Mouse (Mus musculus): ENCODE measurements around the gene Olfr1418. TPM values are rescaled to one million over a fixed set of nuclear protein-coding genes. Genes with fewer than 3 reads are reported as not detected.

Olfr1418 gene
- polyA plus RNA-seq, 1 experiment from 2014 or later, result not detected

- Histone ChIP-seq H3K4me3 (replicated peaks; ENCODE audit: low read depth, low read length) (no peak overlapping the region), H3K27ac (0 out of 2 replicates have a peak overlapping the region, but pooled peaks have one; percentile 73), H3K9ac (ENCODE audit: low read depth, low read length) (no peak overlapping the region), H3K9me3 (replicated peaks; ENCODE audit: low read length) (no peaks in the 10 kb centered on the region), H3K27me3 (ENCODE audit: insufficient read depth, low read length) (no peaks in the 10 kb centered on the region), H3K4me2 (ENCODE audit: low read length) (no peak overlapping the region), H3K36me3 (ENCODE audit: insufficient read depth, low read length) (no peaks in the 10 kb centered on the region), H3K4me1 (replicated peaks; ENCODE audit: insufficient read depth, low read length) (peaks cover 4% of the 10 kb centered on the region; the same call in 1 of the 2 replicates)
- no peak for DNase-seq (ENCODE audit: low spot score)
- 64% methylated on average over 4 of the region's 4 CpGs for WGBS
- no peak for TF ChIP-seq CTCF (IDR thresholded peaks at IDR 0.05; ENCODE audit: low read depth)
- ATAC-seq (replicated peaks; ENCODE audit: low FRiP score, low read depth), result no peak
Observed at GRCm38 (mm10) chr19:11813136-11813535, 47.7 kb downstream of the Olfr1418 start.

GRCm38 (mm10) chr19:11811688-11812365, 49.0 kb downstream of the Olfr1418 start:
- H3K9me3 ChIP-seq (replicated peaks; ENCODE audit: low read length), result no peaks in the 10 kb centered on the region
- H3K4me2 ChIP-seq (ENCODE audit: low read length), result peak overlapping the region; percentile 23; the same call in 1 of the 2 replicates
- peak; percentile 83 for ATAC-seq (replicated peaks; ENCODE audit: low FRiP score, low read depth)
- H3K4me3 ChIP-seq (replicated peaks; ENCODE audit: low read depth, low read length), result no peak overlapping the region
- TF ChIP-seq CTCF (IDR thresholded peaks at IDR 0.05; ENCODE audit: low read depth), result no peak
- 44% methylated on average over 5 of the region's 5 CpGs for WGBS
- peak overlapping the region; percentile 15; the same call in 1 of the 2 replicates for H3K27ac ChIP-seq
- DNase-seq (ENCODE audit: low spot score), result peak; percentile 83
- no peaks in the 10 kb centered on the region for H3K27me3 ChIP-seq (ENCODE audit: insufficient read depth, low read length)
- no peaks in the 10 kb centered on the region for H3K36me3 ChIP-seq (ENCODE audit: insufficient read depth, low read length)
- H3K4me1 ChIP-seq (replicated peaks; ENCODE audit: insufficient read depth, low read length), result peaks cover 4% of the 10 kb centered on the region; the same call in 1 of the 2 replicates
- no peak overlapping the region for H3K9ac ChIP-seq (ENCODE audit: low read depth, low read length)

GRCm38 (mm10) chr19:11810856-11811255, 50.0 kb downstream of the Olfr1418 start:
- Histone ChIP-seq H3K36me3 (ENCODE audit: insufficient read depth, low read length) (no peaks in the 10 kb centered on the region), H3K9me3 (replicated peaks; ENCODE audit: low read length) (no peaks in the 10 kb centered on the region), H3K27ac (no peak overlapping the region), H3K9ac (ENCODE audit: low read depth, low read length) (no peak overlapping the region), H3K4me3 (replicated peaks; ENCODE audit: low read depth, low read length) (no peak overlapping the region), H3K27me3 (ENCODE audit: insufficient read depth, low read length) (no peaks in the 10 kb centered on the region), H3K4me2 (ENCODE audit: low read length) (no peak overlapping the region), H3K4me1 (replicated peaks; ENCODE audit: insufficient read depth, low read length) (peaks cover 4% of the 10 kb centered on the region; the same call in 1 of the 2 replicates)
- ATAC-seq (replicated peaks; ENCODE audit: low FRiP score, low read depth), result no peak
- WGBS, result 57% methylated on average over 1 of the region's 1 CpGs
- TF ChIP-seq CTCF (IDR thresholded peaks at IDR 0.05; ENCODE audit: low read depth), result no peak
- DNase-seq (ENCODE audit: low spot score), result peak; percentile 59

- 66% methylated on average over 5 of the region's 5 CpGs for WGBS
- Histone ChIP-seq H3K4me1 (replicated peaks; ENCODE audit: insufficient read depth, low read length) (peaks cover 4% of the 10 kb centered on the region; the same call in 1 of the 2 replicates), H3K36me3 (ENCODE audit: insufficient read depth, low read length) (no peaks in the 10 kb centered on the region), H3K4me3 (replicated peaks; ENCODE audit: low read depth, low read length) (no peak overlapping the region), H3K4me2 (ENCODE audit: low read length) (no peak overlapping the region), H3K27me3 (ENCODE audit: insufficient read depth, low read length) (no peaks in the 10 kb centered on the region), H3K9ac (ENCODE audit: low read depth, low read length) (no peak overlapping the region), H3K9me3 (replicated peaks; ENCODE audit: low read length) (no peaks in the 10 kb centered on the region), H3K27ac (0 out of 2 replicates have a peak overlapping the region, but pooled peaks have one; percentile 2)
- no peak for TF ChIP-seq CTCF (IDR thresholded peaks at IDR 0.05; ENCODE audit: low read depth)
- ATAC-seq (replicated peaks; ENCODE audit: low FRiP score, low read depth), result no peak
- no peak for DNase-seq (ENCODE audit: low spot score)
Observed at GRCm38 (mm10) chr19:11810003-11810758, 50.7 kb downstream of the Olfr1418 start.

- Histone ChIP-seq H3K4me2 (ENCODE audit: low read length) (no peak overlapping the region), H3K27me3 (ENCODE audit: insufficient read depth, low read length) (no peaks in the 10 kb centered on the region), H3K4me3 (replicated peaks; ENCODE audit: low read depth, low read length) (no peak overlapping the region), H3K27ac (no peak overlapping the region), H3K4me1 (replicated peaks; ENCODE audit: insufficient read depth, low read length) (no peaks in the 10 kb centered on the region; the same call in 1 of the 2 replicates), H3K9ac (ENCODE audit: low read depth, low read length) (no peak overlapping the region), H3K36me3 (ENCODE audit: insufficient read depth, low read length) (no peaks in the 10 kb centered on the region), H3K9me3 (replicated peaks; ENCODE audit: low read length) (no peaks in the 10 kb centered on the region)
- no peak for DNase-seq (ENCODE audit: low spot score)
- no peak for TF ChIP-seq CTCF (IDR thresholded peaks at IDR 0.05; ENCODE audit: low read depth)
- 90% methylated on average over 2 of the region's 2 CpGs for WGBS
- no peak for ATAC-seq (replicated peaks; ENCODE audit: low FRiP score, low read depth)
Observed at GRCm38 (mm10) chr19:11808452-11808851, 52.4 kb downstream of the Olfr1418 start.

GRCm38 (mm10) chr19:11807822-11808221, 53.0 kb downstream of the Olfr1418 start:
- no peaks in the 10 kb centered on the region for H3K27me3 ChIP-seq (ENCODE audit: insufficient read depth, low read length)
- H3K9me3 ChIP-seq (replicated peaks; ENCODE audit: low read length), result no peaks in the 10 kb centered on the region
- DNase-seq (ENCODE audit: low spot score), result no peak
- no peak for ATAC-seq (replicated peaks; ENCODE audit: low FRiP score, low read depth)
- no peak overlapping the region for H3K4me2 ChIP-seq (ENCODE audit: low read length)
- H3K9ac ChIP-seq (ENCODE audit: low read depth, low read length), result no peak overlapping the region
- no peak overlapping the region for H3K27ac ChIP-seq
- WGBS, result 75% methylated on average over 6 of the region's 6 CpGs
- H3K4me3 ChIP-seq (replicated peaks; ENCODE audit: low read depth, low read length), result no peak overlapping the region
- H3K36me3 ChIP-seq (ENCODE audit: insufficient read depth, low read length), result no peaks in the 10 kb centered on the region
- H3K4me1 ChIP-seq (replicated peaks; ENCODE audit: insufficient read depth, low read length), result no peaks in the 10 kb centered on the region
- TF ChIP-seq CTCF (IDR thresholded peaks at IDR 0.05; ENCODE audit: low read depth), result no peak

All from kidney, postnatal 0 days (tissue).